Mouse (Mus musculus): ENCODE results near the gene Lpin2. TPM values are rescaled to one million over a fixed set of nuclear protein-coding genes. Genes with fewer than 3 reads are reported as not detected.

Lpin2 gene
- total RNA-seq (2012; rRNA removed) (22.4 and 24.4 TPM in 2 replicates), polyA plus RNA-seq (2012; ENCODE audit: insufficient read depth in 1 of 2, insufficient read length in 2 of 2, low read depth in 1 of 2, low replicate concordance in 2 of 2, missing spikeins in 1 of 2) (10 to 100 TPM in 1 of 2 experiments, not detected in 1; 32.1 TPM)

DNA sequence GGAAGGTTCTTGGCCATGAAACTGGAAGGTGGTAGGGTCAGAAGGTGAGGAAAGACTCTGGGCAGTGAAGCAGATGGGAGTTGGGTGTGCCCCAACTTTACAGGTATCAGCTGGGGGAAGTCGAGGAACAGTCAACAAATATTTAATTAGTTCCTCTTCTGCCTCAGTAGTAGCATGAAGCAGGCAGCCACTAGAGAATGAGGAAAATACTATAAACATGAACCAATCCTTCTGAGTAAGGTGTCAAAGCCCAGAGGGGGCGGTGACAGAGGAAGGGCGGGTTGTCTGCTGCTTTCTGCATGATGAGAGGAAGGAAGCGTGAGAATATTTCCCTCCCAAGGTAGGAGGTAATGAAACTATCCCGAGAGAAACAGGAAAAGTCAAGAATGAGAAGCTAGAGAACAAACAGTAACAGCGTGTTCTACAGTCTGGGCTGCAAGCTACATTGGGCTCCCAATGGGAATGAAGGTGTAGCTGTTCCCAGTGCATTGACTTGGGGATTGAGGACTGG lies at the start of gene Lpin2:
Gene Lpin2, plus strand, starts transcription at position 350 of the 511 bp plus-strand sequence.
- Histone ChIP-seq H3K27ac (ENCODE audit: control insufficient read depth, low read depth, low read length) (peak within 1 kb of the TSS; percentile 58), H3K27me3 (ENCODE audit: control insufficient read depth in 1 of 2, insufficient read depth in 2 of 2, low read length in 2 of 2) (no peaks in the 10 kb centered on the region), H3K79me2 (ENCODE audit: control insufficient read depth, insufficient read depth, low read length, poor library complexity) (peaks cover 36% of the 10 kb centered on the region), H3K4me3 (ENCODE audit: control insufficient read depth in 1 of 2, insufficient read depth in 1 of 2, low read depth in 2 of 2, low read length in 2 of 2) (peak within 1 kb of the TSS; percentile 76 to 80), H3K36me3 (ENCODE audit: control insufficient read depth in 1 of 2, insufficient read depth in 2 of 2, low read length in 2 of 2) (peaks cover 0 to 46% of the 10 kb centered on the region in 2 experiments; a peak in 2 of 4 replicates), H3K4me1 (ENCODE audit: control insufficient read depth in 1 of 2, insufficient read depth in 2 of 2, low read length in 2 of 2) (peaks cover 28 to 42% of the 10 kb centered on the region in 2 experiments), H3K9me3 (replicated peaks; ENCODE audit: insufficient read depth, low read length) (no peaks in the 10 kb centered on the region), H3K9ac (ENCODE audit: control insufficient read depth, low read depth, low read length, poor library complexity, severe bottlenecking) (peak within 1 kb of the TSS; percentile 74)
- peak; percentile 91 for DNase-seq (ENCODE audit: low read depth, low spot score)
- TF ChIP-seq ZMIZ1 (IDR thresholded peaks at IDR 0.05; ENCODE audit: low read depth, low read length) (no peak), MAX (IDR thresholded peaks at IDR 0.05; ENCODE audit: low read length) (peak; percentile 82), EP300 (IDR thresholded peaks at IDR 0.05; ENCODE audit: low read depth in 1 of 2, low read length in 2 of 2) (peak; percentile 4 to 15; a peak in 2 of 4 replicates), MAZ (IDR thresholded peaks at IDR 0.05; ENCODE audit: low read depth, low read length) (peak; percentile 15; the same call in 1 of the 2 replicates), TBP (IDR thresholded peaks at IDR 0.05; ENCODE audit: low read depth, low read length) (peak; percentile 41), MXI1 (IDR thresholded peaks at IDR 0.05; ENCODE audit: low read depth, low read length) (peak; percentile 80), SIN3A (IDR thresholded peaks at IDR 0.05; ENCODE audit: low read length) (peak; percentile 58), POLR2A (IDR thresholded peaks at IDR 0.05; ENCODE audit: control insufficient read depth in 1 of 2, insufficient read depth in 1 of 2, low read depth in 1 of 2, low read length in 2 of 2, poor library complexity in 1 of 2) (no peak), USF1 (IDR thresholded peaks at IDR 0.05; ENCODE audit: low read depth, low read length) (no peak), RCOR1 (IDR thresholded peaks at IDR 0.05; ENCODE audit: low read depth, low read length) (peak; percentile 5; the same call in 1 of the 2 replicates), HCFC1 (IDR thresholded peaks at IDR 0.05; ENCODE audit: low read depth, low read length) (peak; percentile 3; the same call in 1 of the 2 replicates), ETS1 (IDR thresholded peaks at IDR 0.05; ENCODE audit: low read depth, low read length) (peak; percentile 93), MAFK (IDR thresholded peaks at IDR 0.05; ENCODE audit: borderline replicate concordance, low read depth, low read length) (no peak), GABPA (IDR thresholded peaks at IDR 0.05; ENCODE audit: low read depth, low read length) (no peak), NELFE (IDR thresholded peaks at IDR 0.05; ENCODE audit: low read depth, low read length) (no peak; the same call in 1 of the 2 replicates), UBTF (IDR thresholded peaks at IDR 0.05; ENCODE audit: borderline replicate concordance, insufficient read depth, low read depth, low read length) (no peak), GATA1 (IDR thresholded peaks at IDR 0.05; ENCODE audit: low read depth, low read length) (no peak)

DNA sequence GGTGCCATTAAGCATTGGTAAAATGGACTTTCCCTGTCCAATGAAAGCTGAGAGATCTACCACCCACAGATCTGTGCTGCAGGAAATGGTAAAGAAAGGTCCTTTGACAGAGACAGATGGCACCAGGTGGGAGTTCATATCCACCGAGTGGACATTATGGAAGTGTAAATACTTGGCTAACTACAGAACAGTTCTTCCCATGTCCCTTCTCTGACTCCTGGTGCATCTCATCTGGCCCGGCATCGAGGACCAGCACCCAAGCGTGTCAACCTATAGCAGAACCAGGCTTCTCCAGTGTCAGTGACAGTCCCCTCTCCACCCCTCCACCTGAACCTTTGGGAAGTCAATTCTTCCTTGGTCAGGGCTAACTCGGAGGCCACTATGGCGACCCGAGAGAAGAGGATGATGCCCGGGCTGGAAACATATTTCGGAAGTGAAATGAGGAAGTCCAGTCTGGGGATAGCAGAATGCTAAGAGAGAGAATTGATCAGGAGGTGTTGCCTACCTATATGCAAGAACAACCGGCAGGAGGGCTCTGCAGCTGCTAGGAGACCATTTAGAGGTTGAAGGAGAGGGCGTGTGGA lies 49.4 kb upstream of the Lpin2 start:
- H3K4me1 ChIP-seq (ENCODE audit: control insufficient read depth in 1 of 2, insufficient read depth in 2 of 2, low read length in 2 of 2) = peaks cover 0 to 5% of the 10 kb centered on the region in 2 experiments; a peak in 1 of 4 replicates
- no peaks in the 10 kb centered on the region for H3K79me2 ChIP-seq (ENCODE audit: control insufficient read depth, insufficient read depth, low read length, poor library complexity)
- peak overlapping the region; percentile 16 to 32; a peak in 2 of 4 replicates for H3K4me3 ChIP-seq (ENCODE audit: control insufficient read depth in 1 of 2, insufficient read depth in 1 of 2, low read depth in 2 of 2, low read length in 2 of 2)
- H3K27ac ChIP-seq (ENCODE audit: control insufficient read depth, low read depth, low read length) = no peak overlapping the region
- TF ChIP-seq MAFK (IDR thresholded peaks at IDR 0.05; ENCODE audit: borderline replicate concordance, low read depth, low read length) = no peak
- TF ChIP-seq POLR2A (IDR thresholded peaks at IDR 0.05; ENCODE audit: control insufficient read depth in 1 of 2, insufficient read depth in 1 of 2, low read depth in 1 of 2, low read length in 2 of 2, poor library complexity in 1 of 2) = no peak
- TF ChIP-seq TBP (IDR thresholded peaks at IDR 0.05; ENCODE audit: low read depth, low read length) = peak; percentile 46; the same call in 1 of the 2 replicates
- no peak for TF ChIP-seq ZC3H11A (IDR thresholded peaks at IDR 0.05; ENCODE audit: low read depth, low read length)
- no peak for DNase-seq (ENCODE audit: low read depth, low spot score)
- H3K9me3 ChIP-seq (replicated peaks; ENCODE audit: insufficient read depth, low read length) = no peaks in the 10 kb centered on the region
- H3K9ac ChIP-seq (ENCODE audit: control insufficient read depth, low read depth, low read length, poor library complexity, severe bottlenecking) = no peak overlapping the region
- H3K36me3 ChIP-seq (ENCODE audit: control insufficient read depth in 1 of 2, insufficient read depth in 2 of 2, low read length in 2 of 2) = peaks cover 0 to 3% of the 10 kb centered on the region in 2 experiments; a peak in 2 of 4 replicates
- no peaks in the 10 kb centered on the region for H3K27me3 ChIP-seq (ENCODE audit: control insufficient read depth in 1 of 2, insufficient read depth in 2 of 2, low read length in 2 of 2)
